Mouse (Mus musculus) forebrain, embryonic 14.5 days (tissue): Measurements from ENCODE around the gene Esrp2. TPM values are rescaled to one million over a fixed set of nuclear protein-coding genes. Genes with fewer than 3 reads are reported as not detected.

ENCODE experiments used
- ATAC-seq: fragments of 200-750 bp; cut with Nextera tagmentation; 2 replicates; pipeline ENCODE4 v1.8.0; 2017; ENCODE audit warnings: mild to moderate bottlenecking, moderate library complexity
- DNase-seq: peaks from one replicate; pipeline ENCODE4 v3.0.0-alpha.2; 2015; ENCODE audit warnings: low spot score
- H3K27ac ChIP-seq: fragments of 300-500 bp; sonication (generic); 2 replicates; pipeline ENCODE4 v1.5.1; 2014; ENCODE audit warnings: low read depth, mild to moderate bottlenecking, control low read depth, low read length, moderate library complexity
- H3K27me3 ChIP-seq: fragments of 300-500 bp; sonication (generic); replicated peaks from 2 replicates; pipeline ENCODE4 v1.6.1; 2014; ENCODE audit warnings: low read length, control low read depth, mixed read lengths; ENCODE audit not compliant: control insufficient read depth, insufficient read depth
- H3K36me3 ChIP-seq: fragments of 300-500 bp; sonication (generic); 2 replicates; pipeline ENCODE4 v1.6.1; 2014; ENCODE audit warnings: low read length, control low read depth; ENCODE audit not compliant: control insufficient read depth, insufficient read depth
- H3K4me1 ChIP-seq: fragments of 300-500 bp; sonication (generic); 2 replicates; pipeline ENCODE4 v1.6.1; 2014; ENCODE audit warnings: antibody characterized with exemption, low read length, control low read depth; ENCODE audit not compliant: control insufficient read depth, insufficient read depth
- H3K4me2 ChIP-seq: fragments of 300-500 bp; sonication (generic); 2 replicates; pipeline ENCODE4 v1.6.1; 2014; ENCODE audit warnings: mild to moderate bottlenecking, control low read depth, low read length
- H3K4me3 ChIP-seq: fragments of 300-500 bp; sonication (generic); 2 replicates; pipeline ENCODE4 v1.5.1; 2014; ENCODE audit warnings: low read depth, low read length, control low read depth
- H3K9ac ChIP-seq: fragments of 300-500 bp; sonication (generic); 2 replicates; pipeline ENCODE4 v1.6.1; 2014; ENCODE audit warnings: mild to moderate bottlenecking, low read length, control low read depth, moderate library complexity
- H3K9me3 ChIP-seq: fragments of 300-500 bp; sonication (generic); replicated peaks from 2 replicates; pipeline ENCODE4 v1.6.1; 2016; ENCODE audit warnings: low read length, control low read depth, mixed read lengths; ENCODE audit not compliant: control insufficient read depth
- WGBS: fragments of 180-500 bp; shearing (Covaris S2); extraction: QIAGEN DNeasy Blood & Tissue Kit; methylation state at CpG from one replicate; pipeline ENCODE4 v1.1.7; 2014; 5-methylcytosine and 5-hydroxymethylcytosine counted together
- polyA plus RNA-seq: library from polyadenylated mRNA; unstranded; fragments of >200 nt; fragmentation: Nextera tagmentation; extraction: Ambion mirVana; gene quantifications from 2 replicates; pipeline ENCODE4 v1.2.1, GENCODE M21; 2014

The Esrp2 gene
- polyA plus RNA-seq, 1 experiment from 2014 or later, result 0.15 TPM

DNA sequence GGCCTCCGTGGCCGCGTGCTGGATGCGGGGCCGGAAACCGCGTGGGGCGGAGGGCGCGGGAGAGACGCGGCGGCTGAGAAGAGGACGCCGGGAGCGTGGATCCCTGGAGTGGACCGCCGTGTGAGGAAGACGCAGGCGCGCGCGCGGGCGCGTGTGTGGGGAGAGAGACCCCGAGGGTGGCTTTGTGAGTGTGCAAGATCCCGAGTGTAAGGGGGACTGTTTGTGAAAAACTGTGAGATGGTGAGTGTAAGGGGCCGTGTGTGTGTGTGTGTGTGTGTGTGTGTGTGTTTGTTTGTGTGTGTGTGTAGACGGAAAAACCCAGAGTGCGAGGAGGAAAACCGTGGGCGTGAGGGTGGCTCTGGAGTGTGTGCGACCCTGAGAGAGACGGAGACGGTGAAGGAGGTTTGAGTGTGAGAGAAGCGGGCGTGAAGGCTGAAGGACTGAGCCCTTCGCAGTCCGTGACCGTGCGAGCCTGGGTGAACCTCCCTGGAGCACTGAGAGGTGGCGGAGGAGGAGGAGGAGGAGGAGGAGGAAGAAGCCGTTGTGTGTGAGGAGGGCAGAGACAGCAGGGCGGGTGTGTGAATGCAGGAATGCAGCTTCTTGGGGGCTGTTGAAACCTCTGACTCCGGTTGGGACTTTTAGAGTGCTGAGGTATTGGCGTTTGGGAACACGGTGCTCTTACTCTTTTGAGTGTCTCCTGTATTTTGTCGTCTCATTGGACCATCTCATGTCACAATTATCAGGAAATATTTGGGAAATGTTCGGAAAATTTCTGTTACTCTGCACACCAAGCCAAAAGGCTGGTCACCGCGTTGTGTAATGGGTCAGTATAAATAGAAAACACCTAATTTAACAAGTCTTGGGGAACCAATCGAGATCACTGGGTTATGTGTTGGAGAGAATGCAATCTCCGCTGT lies 32.5 kb upstream of the Esrp2 start:
- 2% methylated on average over 54 of the region's 54 CpGs for WGBS
- DNase-seq, result peak; percentile 75

DNA sequence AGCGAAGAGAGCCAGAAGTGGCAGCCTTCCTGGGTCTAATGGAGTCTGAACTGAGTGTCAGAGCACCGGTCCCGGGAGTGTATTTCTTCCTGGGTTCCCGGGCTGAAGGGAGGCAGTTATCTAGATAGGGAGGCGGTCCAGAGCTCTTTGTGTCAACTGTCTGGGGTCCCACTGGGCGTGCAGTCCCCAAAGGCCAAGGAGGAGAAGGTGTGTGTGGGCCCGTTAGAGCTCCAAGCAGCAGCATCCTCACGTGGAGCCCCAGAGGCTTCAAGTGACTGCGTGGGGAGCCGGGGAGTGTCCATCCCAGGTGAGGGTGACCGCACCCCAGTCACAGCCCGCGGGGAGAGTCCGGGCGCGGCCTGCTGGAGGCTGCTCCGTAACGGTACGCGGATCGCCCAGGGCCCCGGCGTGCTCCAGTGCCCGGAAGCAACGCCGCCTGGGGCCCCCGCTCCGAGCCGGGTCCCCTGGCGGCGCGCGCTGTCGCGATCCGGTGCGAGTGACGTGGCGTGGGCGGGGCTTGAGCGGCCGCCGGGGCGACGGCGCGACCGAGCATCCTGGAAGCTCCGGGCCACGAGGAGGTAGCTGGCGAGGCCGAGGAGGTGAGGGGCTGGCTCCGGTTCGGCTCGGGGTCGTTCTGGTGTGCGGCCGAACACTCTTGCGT lies 31.7 kb upstream of the Esrp2 start, which contains the start of gene Slc7a6:
Gene Slc7a6 (plus strand): TSS at position 502 of the 661 bp plus-strand sequence.
- Histone ChIP-seq H3K4me1 (peaks cover 5% of the 10 kb centered on the region; the same call in 1 of the 2 replicates), H3K36me3 (peaks cover 12% of the 10 kb centered on the region), H3K4me3 (peak within 1 kb of the TSS; percentile 81), H3K9ac (peak within 1 kb of the TSS; percentile 93), H3K27me3 (no peaks in the 10 kb centered on the region), H3K4me2 (peak within 1 kb of the TSS; percentile 91), H3K27ac (peak within 1 kb of the TSS; percentile 90), H3K9me3 (no peaks in the 10 kb centered on the region)
- ATAC-seq (peak; percentile 93), DNase-seq (peak; percentile 89)
- under 1% methylated on average over 59 of the region's 59 CpGs for WGBS

More for the DNA sequence above, 32.5 kb upstream of the Esrp2 start:
- no peaks in the 10 kb centered on the region for H3K9me3 ChIP-seq
- peak overlapping the region; percentile 91 for H3K4me2 ChIP-seq
- peak overlapping the region; percentile 81 for H3K4me3 ChIP-seq
- no peaks in the 10 kb centered on the region for H3K27me3 ChIP-seq
- peak overlapping the region; percentile 93 for H3K9ac ChIP-seq
- H3K36me3 ChIP-seq, result peaks cover 4% of the 10 kb centered on the region; the same call in 1 of the 2 replicates
- H3K27ac ChIP-seq, result peak overlapping the region; percentile 90
- peaks cover 5% of the 10 kb centered on the region; the same call in 1 of the 2 replicates for H3K4me1 ChIP-seq
- ATAC-seq, result peak; percentile 80

DNA sequence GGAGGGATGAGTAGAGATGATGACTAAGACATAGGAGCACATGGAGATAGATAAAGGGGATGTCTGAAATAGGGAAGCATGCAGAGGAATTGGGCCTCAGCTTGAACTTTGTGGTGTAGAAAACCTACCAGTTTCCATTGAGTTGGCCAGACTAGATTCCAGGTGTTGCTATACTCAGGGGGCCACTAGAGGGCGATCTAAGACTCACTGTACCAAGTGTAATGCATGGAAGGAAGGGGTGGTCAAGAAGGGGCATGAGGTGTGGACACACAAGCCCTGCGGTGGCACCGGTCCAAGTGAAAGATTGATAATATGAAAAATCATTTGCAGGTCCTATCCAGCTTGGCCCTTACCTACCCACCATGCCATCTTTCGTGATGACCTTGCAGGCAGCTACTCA lies 28.7 kb upstream of the Esrp2 start:
- WGBS, result 40% methylated on average over 4 of the region's 4 CpGs

DNA sequence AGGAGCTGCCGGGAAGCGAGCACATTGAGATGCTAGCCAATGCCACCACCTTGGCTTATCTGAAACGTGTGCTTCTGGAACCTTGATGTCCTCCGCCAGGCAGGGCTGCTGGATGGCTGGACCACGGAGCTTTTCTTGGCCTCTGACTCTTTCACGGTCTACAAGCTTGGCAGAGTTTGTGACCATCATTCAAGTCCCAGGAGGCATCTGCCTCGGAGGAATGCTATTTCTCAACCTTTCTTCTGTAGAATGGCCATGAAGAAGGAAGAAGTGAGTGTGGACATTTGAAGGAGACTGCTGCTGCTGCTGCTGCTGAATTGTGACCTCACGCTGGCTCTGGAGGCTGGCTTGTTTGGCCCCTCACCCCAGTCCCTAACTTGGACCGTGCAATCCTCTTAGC lies 26.5 kb upstream of the Esrp2 start:
- DNase-seq (no peak), ATAC-seq (no peak)
- 93% methylated on average over 9 of the region's 9 CpGs for WGBS
- H3K4me1 ChIP-seq, result no peaks in the 10 kb centered on the region
- H3K36me3 ChIP-seq, result peaks cover 52% of the 10 kb centered on the region
- no peak overlapping the region for H3K27ac ChIP-seq
- H3K27me3 ChIP-seq, result no peaks in the 10 kb centered on the region
- no peak overlapping the region for H3K4me3 ChIP-seq
- no peaks in the 10 kb centered on the region for H3K9me3 ChIP-seq
- no peak overlapping the region for H3K9ac ChIP-seq
- no peak overlapping the region for H3K4me2 ChIP-seq

More for the DNA sequence above, 28.7 kb upstream of the Esrp2 start:
- no peaks in the 10 kb centered on the region for H3K9me3 ChIP-seq
- H3K27ac ChIP-seq, result no peak overlapping the region
- H3K36me3 ChIP-seq, result peaks cover 42% of the 10 kb centered on the region
- no peak overlapping the region for H3K9ac ChIP-seq
- ATAC-seq (no peak), DNase-seq (peak; percentile 73)
- H3K27me3 ChIP-seq, result no peaks in the 10 kb centered on the region
- H3K4me2 ChIP-seq, result no peak overlapping the region
- H3K4me3 ChIP-seq, result no peak overlapping the region
- H3K4me1 ChIP-seq, result peaks cover 5% of the 10 kb centered on the region; the same call in 1 of the 2 replicates

DNA sequence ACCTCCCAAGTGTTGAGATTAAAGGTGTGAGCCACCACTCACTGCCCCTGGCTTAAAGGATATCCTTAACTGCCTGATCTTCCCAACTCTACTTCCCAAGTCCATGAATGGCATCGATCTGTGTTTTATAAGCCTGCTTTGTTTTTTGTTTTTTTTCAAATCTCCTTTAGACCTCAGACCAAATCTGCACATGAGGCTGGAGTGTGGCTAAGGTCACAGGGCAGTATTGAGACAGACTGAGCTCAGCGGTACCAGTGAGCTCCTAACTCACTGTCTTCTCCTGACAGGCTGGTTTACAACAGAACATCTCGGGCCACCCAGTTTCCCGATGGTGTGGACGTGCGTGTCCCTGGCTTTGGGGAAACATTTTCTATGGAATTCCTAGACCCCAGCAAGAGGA lies 23.1 kb upstream of the Esrp2 start:
- no peak overlapping the region for H3K9ac ChIP-seq
- H3K4me1 ChIP-seq, result no peaks in the 10 kb centered on the region
- DNase-seq (no peak), ATAC-seq (no peak)
- H3K27ac ChIP-seq, result no peak overlapping the region
- H3K9me3 ChIP-seq, result no peaks in the 10 kb centered on the region
- H3K4me2 ChIP-seq, result no peak overlapping the region
- no peaks in the 10 kb centered on the region for H3K27me3 ChIP-seq
- WGBS, result 87% methylated on average over 6 of the region's 6 CpGs
- H3K36me3 ChIP-seq, result peaks cover 69% of the 10 kb centered on the region
- H3K4me3 ChIP-seq, result no peak overlapping the region

DNA sequence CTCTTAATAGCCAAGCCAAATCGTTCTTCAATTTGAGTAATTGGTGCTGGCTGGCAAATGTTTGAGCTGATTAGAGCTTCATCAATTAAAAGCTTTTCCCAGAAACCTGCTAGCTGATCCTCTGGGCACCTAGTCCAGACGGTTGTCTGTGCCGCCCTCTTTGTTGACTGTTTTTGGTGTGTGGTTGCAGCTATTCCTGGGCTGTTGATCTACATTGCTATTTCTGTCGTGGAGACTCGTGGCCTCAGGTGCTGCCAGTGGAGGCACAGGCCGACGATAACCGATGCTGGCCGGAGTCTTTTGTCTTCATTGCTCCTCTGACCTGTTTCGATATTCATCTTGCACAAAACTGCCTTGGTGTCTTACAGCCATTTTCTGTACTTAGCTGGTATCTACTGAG lies 21.6 kb upstream of the Esrp2 start:
- DNase-seq (no peak), ATAC-seq (no peak)
- no peak overlapping the region for H3K9ac ChIP-seq
- H3K36me3 ChIP-seq, result peaks cover 59% of the 10 kb centered on the region
- no peak overlapping the region for H3K27ac ChIP-seq
- no peaks in the 10 kb centered on the region for H3K27me3 ChIP-seq
- no peak overlapping the region for H3K4me3 ChIP-seq
- H3K9me3 ChIP-seq, result no peaks in the 10 kb centered on the region
- no peaks in the 10 kb centered on the region for H3K4me1 ChIP-seq
- H3K4me2 ChIP-seq, result no peak overlapping the region
- 90% methylated on average over 10 of the region's 10 CpGs for WGBS

DNA sequence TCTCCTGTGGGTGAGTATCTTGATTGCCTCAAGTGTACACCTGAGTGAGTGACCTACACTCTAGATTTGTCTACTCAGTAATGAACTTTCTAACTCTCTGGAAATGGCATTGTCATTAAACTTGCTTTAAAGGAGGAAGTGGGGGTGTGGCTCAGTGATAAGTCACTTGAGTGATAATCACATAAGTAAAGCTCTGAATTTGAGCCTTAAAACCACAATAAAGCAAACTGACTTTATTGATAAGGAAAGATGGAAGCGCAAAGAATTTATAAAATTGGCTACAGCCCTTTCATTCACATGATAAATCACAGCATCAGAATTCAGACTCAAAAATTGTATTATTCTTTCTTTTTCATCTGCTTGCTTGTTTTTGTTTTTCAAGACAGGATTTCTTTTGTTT lies 20.6 kb upstream of the Esrp2 start:
- H3K4me1 ChIP-seq, result no peaks in the 10 kb centered on the region
- DNase-seq, result no peak
- H3K4me2 ChIP-seq, result no peak overlapping the region
- WGBS, result 100% methylated on average over 1 of the region's 1 CpGs
- H3K9me3 ChIP-seq, result no peaks in the 10 kb centered on the region
- H3K4me3 ChIP-seq, result no peak overlapping the region
- H3K27ac ChIP-seq, result no peak overlapping the region
- H3K9ac ChIP-seq, result no peak overlapping the region
- no peak for ATAC-seq
- H3K27me3 ChIP-seq, result no peaks in the 10 kb centered on the region
- H3K36me3 ChIP-seq, result peaks cover 50% of the 10 kb centered on the region

DNA sequence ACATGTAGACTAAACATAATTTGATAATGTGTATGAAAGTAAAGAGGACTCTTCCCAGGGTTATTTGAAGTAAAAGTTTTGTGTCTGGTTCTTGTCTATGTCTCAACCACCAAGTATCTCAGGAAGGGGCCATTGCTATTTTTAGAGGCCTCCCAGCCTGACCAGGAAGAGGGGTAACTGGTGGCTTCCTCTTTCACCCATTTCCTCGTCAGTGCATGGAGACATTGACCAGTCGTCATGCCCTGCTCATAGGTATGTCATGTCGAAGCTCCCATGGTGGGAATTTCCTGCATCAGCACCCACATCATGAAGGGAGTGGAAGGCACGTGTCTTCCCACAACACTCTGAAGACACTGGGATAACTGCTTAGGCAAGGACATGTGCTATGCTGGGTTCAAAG lies 16.1 kb upstream of the Esrp2 start:
- Histone ChIP-seq H3K36me3 (peaks cover 19% of the 10 kb centered on the region), H3K4me3 (no peak overlapping the region), H3K4me1 (peaks cover 6% of the 10 kb centered on the region), H3K27me3 (no peaks in the 10 kb centered on the region), H3K4me2 (no peak overlapping the region), H3K9ac (no peak overlapping the region), H3K9me3 (no peaks in the 10 kb centered on the region), H3K27ac (no peak overlapping the region)
- 85% methylated on average over 4 of the region's 4 CpGs for WGBS
- no peak for ATAC-seq
- no peak for DNase-seq
